ENCODE assay signal across 13 mouse cellular contexts in genomic region chr14:49127162-49127779, GRCm38 (mm10). TPM values are rescaled to one million over a fixed set of nuclear protein-coding genes. Genes with fewer than 3 reads are reported as not detected.
DNase-seq lines count a peak whose midpoint lies in the region; ATAC-seq and TF ChIP-seq lines count a peak whose summit lies in the region.
"Had no signal": no experiment of that assay in that cellular context is flagged by ENCODE, and none has a peak within 500 bp of the region (broad histone marks: within the 10 kb centered on the region; RNA-seq: fewer than 3 reads in every experiment).

No protein-coding gene starts in this region.

- H3K36me3 ChIP-seq in ES-E14 (ENCODE audit: control insufficient read depth, insufficient read depth, low read length, poor library complexity, severe bottlenecking) = no peaks in the 10 kb centered on the region; the same call in 1 of the 2 replicates
- H3K36me3 ChIP-seq in forebrain, embryonic 16.5 days (ENCODE audit: control insufficient read depth, insufficient read depth) = no peaks in the 10 kb centered on the region
- no peaks in the 10 kb centered on the region for H3K36me3 ChIP-seq in midbrain, embryonic 11.5 days (ENCODE audit: control insufficient read depth, insufficient read depth, low read length)

- H3K9me3 ChIP-seq in ES-E14 (ENCODE audit: control insufficient read depth, insufficient read depth, low read depth, low read length) = peaks cover 11% of the 10 kb centered on the region; the same call in 1 of the 2 replicates
- no peaks in the 10 kb centered on the region for H3K9me3 ChIP-seq in forebrain, embryonic 16.5 days (ENCODE audit: control insufficient read depth, low read length)
- no peaks in the 10 kb centered on the region for H3K9me3 ChIP-seq in midbrain, embryonic 11.5 days (ENCODE audit: control insufficient read depth, low read length)

- H3K27me3 ChIP-seq in forebrain, embryonic 16.5 days (replicated peaks; ENCODE audit: control insufficient read depth, insufficient read depth, low read length) = no peaks in the 10 kb centered on the region
- H3K27me3 ChIP-seq in midbrain, embryonic 11.5 days (ENCODE audit: control insufficient read depth, insufficient read depth, low read length) = no peaks in the 10 kb centered on the region

- peak; percentile 79 for ATAC-seq in forebrain, embryonic 16.5 days
- ATAC-seq in midbrain, embryonic 11.5 days (ENCODE audit: low FRiP score) = peak; percentile 65

- H3K4me1 ChIP-seq in ES-E14 (ENCODE audit: control insufficient read depth in 2 of 2, insufficient read depth in 2 of 2, low read length in 2 of 2, poor library complexity in 1 of 2) = peaks cover 3 to 17% of the 10 kb centered on the region in 2 experiments; a peak in 3 of 4 replicates
- peaks cover 7% of the 10 kb centered on the region for H3K4me1 ChIP-seq in forebrain, embryonic 16.5 days (replicated peaks; ENCODE audit: control insufficient read depth, insufficient read depth, low read length)
- peaks cover 17% of the 10 kb centered on the region for H3K4me1 ChIP-seq in midbrain, embryonic 11.5 days (ENCODE audit: control insufficient read depth, insufficient read depth, low read length)

- peak overlapping the region; percentile 29; the same call in 1 of the 2 replicates for H3K9ac ChIP-seq in ES-E14 (ENCODE audit: insufficient read depth, low read depth, low read length, poor library complexity, severe bottlenecking)
- H3K9ac ChIP-seq in forebrain, embryonic 16.5 days (replicated peaks; ENCODE audit: low read depth, low read length) = peak overlapping the region; percentile 38
- peak overlapping the region; percentile 9; the same call in 1 of the 2 replicates for H3K9ac ChIP-seq in midbrain, embryonic 11.5 days (ENCODE audit: low read length)

- H3K27ac ChIP-seq in ES-E14 (ENCODE audit: insufficient read depth, low read depth, low read length, poor library complexity, severe bottlenecking) = no peak overlapping the region
- no peak overlapping the region for H3K27ac ChIP-seq in forebrain, embryonic 16.5 days (ENCODE audit: low read length)
- peak overlapping the region; percentile 6; the same call in 1 of the 2 replicates for H3K27ac ChIP-seq in midbrain, embryonic 11.5 days (ENCODE audit: low read depth, low read length)

- peak overlapping the region; percentile 10 to 30; a peak in 2 of 4 replicates for H3K4me3 ChIP-seq in ES-E14 (ENCODE audit: insufficient read depth in 1 of 2, low read depth in 1 of 2, low read length in 2 of 2, poor library complexity in 1 of 2, severe bottlenecking in 1 of 2)
- peak overlapping the region; percentile 28 for H3K4me3 ChIP-seq in forebrain, embryonic 16.5 days (replicated peaks; ENCODE audit: low read length)
- peak overlapping the region; percentile 1; the same call in 1 of the 2 replicates for H3K4me3 ChIP-seq in midbrain, embryonic 11.5 days (ENCODE audit: low read depth, low read length)

- peak; percentile 46 for DNase-seq in embryo, embryonic 10 days (ENCODE audit: low spot score)
- DNase-seq in embryo, embryonic 9.5 days (ENCODE audit: extremely low spot score) = no peak
- no peak for DNase-seq in ES-E14 (ENCODE audit: low read depth, low spot score)
- DNase-seq in midbrain, embryonic 11.5 days (ENCODE audit: low spot score, missing footprints) = peak; percentile 94
- no peak for DNase-seq in heart, adult 8-10 months (ENCODE audit: low spot score)
- DNase-seq in gastrocnemius, adult 8-10 months (ENCODE audit: low spot score in 2 of 2) = no peak
- no peak for DNase-seq in lung, adult 18-20 months
- DNase-seq: cerebellum, adult 9-10 months; heart, postnatal 4 days; kidney, postnatal 36 days; spleen, adult 18-20 months; thymus, postnatal 25 days had no signal

- in situ Hi-C loops in ES-E14 (cut with MboI; ENCODE audit: low sequenced_read_pairs in 2 of 2, unreplicated experiment in 2 of 2) = no loop called here

- 22% methylated on average over 23 of the region's 23 CpGs for WGBS in forebrain, embryonic 16.5 days
- 26% methylated on average over 23 of the region's 23 CpGs for whole genome bisulfite sequencing in midbrain, embryonic 11.5 days

- H3K4me2 ChIP-seq in forebrain, embryonic 16.5 days (ENCODE audit: low read length) = peak overlapping the region; percentile 51
- H3K4me2 ChIP-seq in midbrain, embryonic 11.5 days = peak overlapping the region; percentile 40

TF ChIP-seq in ES-E14, 5 proteins besides CTCF, POLR2A, EP300 and RAD21:
- TF ChIP-seq ZC3H11A (IDR thresholded peaks at IDR 0.05; ENCODE audit: borderline replicate concordance, low read depth, low read length) (no peak), HCFC1 (IDR thresholded peaks at IDR 0.05; ENCODE audit: borderline replicate concordance, insufficient read depth, low read length) (no peak), MAFK (IDR thresholded peaks at IDR 0.05; ENCODE audit: insufficient read depth, low read depth, low read length) (no peak), CHD2 (IDR thresholded peaks at IDR 0.05; ENCODE audit: low read depth, low read length) (no peak), ZNF384 (IDR thresholded peaks at IDR 0.05; ENCODE audit: low read depth, low read length) (no peak)

RNA-seq across cellular contexts. Expression of gene Naa30, which starts 44.8 kb away (rescaled TPM):
- 17.2 and 30.4 TPM in 2 replicates for total RNA-seq in ES-E14 (2012; rRNA removed)
- 12.0 and 14.3 TPM in 2 replicates for polyA plus RNA-seq in forebrain, embryonic 16.5 days (2015; fragmentation: Nextera tagmentation; extraction: Ambion mirVana)
- 18.1 and 19.4 TPM in 2 replicates for polyA plus RNA-seq in midbrain, embryonic 11.5 days (2014; fragmentation: Nextera tagmentation; extraction: Ambion mirVana)
- 10 to 100 TPM; 15.5 to 18.7 (median 16.0) TPM for total RNA-seq in heart, adult 8-10 months (2022)
- total RNA-seq in gastrocnemius, adult 8-10 months (2022) = 10 to 100 TPM; 16.5 to 22.7 (median 17.6) TPM

Comparison
In these comparisons a context has a peak if more than half of its experiments do, and no peak if none do; other contexts are left out.
1. DNase-seq: peak in embryo, embryonic 10 days (single experiment) and midbrain, embryonic 11.5 days (single experiment); none in embryo, embryonic 9.5 days (single experiment), ES-E14 (single experiment), heart, adult 8-10 months (single experiment), gastrocnemius, adult 8-10 months (0 of 2) and lung, adult 18-20 months (0 of 2).
2. Peak in every context shown above with its lines, with median percentiles within 50 percentile points of each other: H3K4me3 ChIP-seq and H3K9ac ChIP-seq.